ENCODE assay signal across 13 mouse cellular contexts in genomic region chr5:118145458-118145857, GRCm38 (mm10). TPM values are rescaled to one million over a fixed set of nuclear protein-coding genes. Genes with fewer than 3 reads are reported as not detected.
DNase-seq lines count a peak whose midpoint lies in the region; ATAC-seq and TF ChIP-seq lines count a peak whose summit lies in the region.
"Had no signal": no experiment of that assay in that cellular context is flagged by ENCODE, and none has a peak within 500 bp of the region (broad histone marks: within the 10 kb centered on the region; RNA-seq: fewer than 3 reads in every experiment).

No protein-coding gene starts in this region.

- H3K27ac ChIP-seq in forebrain, embryonic 13.5 days: peak overlapping the region; percentile 74
- no peak overlapping the region for H3K27ac ChIP-seq in forebrain, embryonic 10.5 days
- peak overlapping the region; percentile 60; the same call in 1 of the 2 replicates for H3K27ac ChIP-seq in heart, embryonic 15.5 days
- H3K27ac ChIP-seq in lung, embryonic 16.5 days (ENCODE audit: low read length): peak overlapping the region; percentile 31; the same call in 1 of the 2 replicates
- no peak overlapping the region for H3K27ac ChIP-seq in lung, postnatal 0 days (ENCODE audit: low read length)
- peak overlapping the region; percentile 69 for H3K27ac ChIP-seq in neural tube, embryonic 14.5 days (ENCODE audit: low read depth, low read length)
- H3K27ac ChIP-seq in left cerebral cortex, adult 2 months: no peak overlapping the region

- H3K27me3 ChIP-seq in forebrain, embryonic 13.5 days: no peaks in the 10 kb centered on the region
- H3K27me3 ChIP-seq in forebrain, embryonic 10.5 days (ENCODE audit: poor library complexity, severe bottlenecking): no peaks in the 10 kb centered on the region
- no peaks in the 10 kb centered on the region for H3K27me3 ChIP-seq in heart, embryonic 15.5 days
- no peaks in the 10 kb centered on the region for H3K27me3 ChIP-seq in lung, embryonic 16.5 days (ENCODE audit: control insufficient read depth, insufficient read depth, low read depth, low read length)
- no peaks in the 10 kb centered on the region for H3K27me3 ChIP-seq in lung, postnatal 0 days (replicated peaks; ENCODE audit: insufficient read depth, low read length)
- no peaks in the 10 kb centered on the region for H3K27me3 ChIP-seq in neural tube, embryonic 14.5 days (ENCODE audit: control insufficient read depth, insufficient read depth, low read length)
- H3K27me3 ChIP-seq: Patski had no signal

- intact Hi-C loops in left cerebral cortex, adult 2 months (cut with DNase I): no loop called here

- WGBS in forebrain, embryonic 13.5 days: 87% methylated on average over 3 of the region's 3 CpGs
- 94% methylated on average over 3 of the region's 3 CpGs for WGBS in forebrain, embryonic 10.5 days
- 81% methylated on average over 3 of the region's 3 CpGs for WGBS in heart, embryonic 15.5 days
- 87% methylated on average over 3 of the region's 3 CpGs for WGBS in lung, embryonic 16.5 days
- WGBS in lung, postnatal 0 days: 86% methylated on average over 3 of the region's 3 CpGs
- 66% methylated on average over 3 of the region's 3 CpGs for WGBS in neural tube, embryonic 14.5 days

- H3K4me3 ChIP-seq in forebrain, embryonic 13.5 days: no peak overlapping the region
- no peak overlapping the region for H3K4me3 ChIP-seq in forebrain, embryonic 10.5 days
- H3K4me3 ChIP-seq in heart, embryonic 15.5 days: no peak overlapping the region
- no peak overlapping the region for H3K4me3 ChIP-seq in lung, embryonic 16.5 days (ENCODE audit: low read length)
- H3K4me3 ChIP-seq in lung, postnatal 0 days (ENCODE audit: low read depth, low read length): no peak overlapping the region
- H3K4me3 ChIP-seq in neural tube, embryonic 14.5 days (ENCODE audit: low read depth, low read length): no peak overlapping the region
- H3K4me3 ChIP-seq in left cerebral cortex, adult 2 months: no peak overlapping the region

- H3K36me3 ChIP-seq in forebrain, embryonic 13.5 days (ENCODE audit: poor library complexity, severe bottlenecking): peaks cover 29% of the 10 kb centered on the region
- H3K36me3 ChIP-seq in forebrain, embryonic 10.5 days (replicated peaks): peaks cover 57% of the 10 kb centered on the region
- H3K36me3 ChIP-seq in heart, embryonic 15.5 days: peaks cover 19% of the 10 kb centered on the region
- H3K36me3 ChIP-seq in lung, embryonic 16.5 days (ENCODE audit: control insufficient read depth, insufficient read depth, low read length): peaks cover 10% of the 10 kb centered on the region
- peaks cover 19% of the 10 kb centered on the region; the same call in 1 of the 2 replicates for H3K36me3 ChIP-seq in lung, postnatal 0 days (ENCODE audit: insufficient read depth, low read length)
- peaks cover 9% of the 10 kb centered on the region; the same call in 1 of the 2 replicates for H3K36me3 ChIP-seq in neural tube, embryonic 14.5 days (ENCODE audit: control insufficient read depth, insufficient read depth, low read length)

- H3K9ac ChIP-seq in forebrain, embryonic 13.5 days: no peak overlapping the region
- H3K9ac ChIP-seq in heart, embryonic 15.5 days: no peak overlapping the region
- H3K9ac ChIP-seq in lung, embryonic 16.5 days (ENCODE audit: low read length): no peak overlapping the region
- H3K9ac ChIP-seq in lung, postnatal 0 days (replicated peaks; ENCODE audit: low read depth): no peak overlapping the region
- H3K9ac ChIP-seq in neural tube, embryonic 14.5 days (replicated peaks; ENCODE audit: low read depth, low read length): peak overlapping the region; percentile 34; the same call in 1 of the 2 replicates
- H3K9ac ChIP-seq: lung, embryonic 14.5 days had no signal

- no peak for DNase-seq in forebrain, embryonic 10.5 days (ENCODE audit: extremely low spot score, low spot score)
- DNase-seq in heart, adult 18-20 months: no peak
- DNase-seq in lung, postnatal 0 days (ENCODE audit: low spot score): no peak
- DNase-seq in left cerebral cortex, adult 2 months (ENCODE audit: extremely low spot score in 1 of 2, low spot score in 2 of 2): no peak
- DNase-seq: cerebellum, adult 11-12 months; kidney, adult 8-10 months; thymus, postnatal 4 days had no signal

- peaks cover 19% of the 10 kb centered on the region for H3K4me1 ChIP-seq in forebrain, embryonic 13.5 days
- 0 out of 2 replicates have a peak, but pooled peaks cover 5% of the 10 kb centered on the region for H3K4me1 ChIP-seq in forebrain, embryonic 10.5 days
- peaks cover 52% of the 10 kb centered on the region for H3K4me1 ChIP-seq in heart, embryonic 15.5 days (replicated peaks)
- peaks cover 17% of the 10 kb centered on the region for H3K4me1 ChIP-seq in lung, embryonic 16.5 days (replicated peaks; ENCODE audit: control insufficient read depth, insufficient read depth, low read length)
- peaks cover 21% of the 10 kb centered on the region for H3K4me1 ChIP-seq in lung, postnatal 0 days (ENCODE audit: insufficient read depth, low read depth, low read length)
- peaks cover 26% of the 10 kb centered on the region for H3K4me1 ChIP-seq in neural tube, embryonic 14.5 days (ENCODE audit: control insufficient read depth, insufficient read depth, low read length)

- no peak for ATAC-seq in forebrain, embryonic 13.5 days
- no peak for ATAC-seq in heart, embryonic 15.5 days (replicated peaks; ENCODE audit: insufficient number of reproducible peaks, insufficient read depth, low FRiP score, low read depth)
- no peak for ATAC-seq in lung, embryonic 16.5 days (ENCODE audit: low read depth)
- no peak for ATAC-seq in lung, postnatal 0 days
- ATAC-seq in neural tube, embryonic 14.5 days (ENCODE audit: low read depth): no peak
- ATAC-seq: Patski had no signal

- H3K4me2 ChIP-seq in forebrain, embryonic 13.5 days: no peak overlapping the region
- H3K4me2 ChIP-seq in heart, embryonic 15.5 days: no peak overlapping the region
- no peak overlapping the region for H3K4me2 ChIP-seq in lung, embryonic 16.5 days (ENCODE audit: low read depth, low read length)
- no peak overlapping the region for H3K4me2 ChIP-seq in lung, postnatal 0 days (replicated peaks; ENCODE audit: low read depth, low read length)
- H3K4me2 ChIP-seq in neural tube, embryonic 14.5 days (ENCODE audit: low read depth, low read length): no peak overlapping the region
- H3K4me2 ChIP-seq: lung, embryonic 14.5 days had no signal

- TF ChIP-seq CTCF in lung, postnatal 0 days (IDR thresholded peaks at IDR 0.05): no peak
- TF ChIP-seq CTCF in left cerebral cortex, adult 2 months (IDR thresholded peaks at IDR 0.05): no peak

- H3K9me3 ChIP-seq in forebrain, embryonic 13.5 days (replicated peaks): no peaks in the 10 kb centered on the region
- H3K9me3 ChIP-seq in forebrain, embryonic 10.5 days: no peaks in the 10 kb centered on the region
- no peaks in the 10 kb centered on the region for H3K9me3 ChIP-seq in heart, embryonic 15.5 days (replicated peaks)
- H3K9me3 ChIP-seq in lung, embryonic 16.5 days (ENCODE audit: control insufficient read depth, low read length): no peaks in the 10 kb centered on the region
- H3K9me3 ChIP-seq in lung, postnatal 0 days (ENCODE audit: low read length): no peaks in the 10 kb centered on the region
- no peaks in the 10 kb centered on the region for H3K9me3 ChIP-seq in neural tube, embryonic 14.5 days (ENCODE audit: control insufficient read depth, low read length)

- TF ChIP-seq EP300 in lung, postnatal 0 days (IDR thresholded peaks at IDR 0.05): no peak

RNA-seq across cellular contexts. Expression of gene Fbxw8, which starts 9.8 kb away (rescaled TPM):
- polyA plus RNA-seq in forebrain, embryonic 13.5 days (2015; fragmentation: Nextera tagmentation; extraction: Ambion mirVana): 23.5 and 24.6 TPM in 2 replicates
- 32.7 and 33.8 TPM in 2 replicates for polyA plus RNA-seq in forebrain, embryonic 10.5 days (2016; fragmentation: Nextera tagmentation; extraction: Ambion mirVana)
- 18.1 and 23.5 TPM in 2 replicates for polyA plus RNA-seq in heart, embryonic 15.5 days (2015; fragmentation: Nextera tagmentation; extraction: Ambion mirVana)
- 10 to 100 TPM; 38.2 to 41.2 TPM for total RNA-seq in heart, adult 18-20 months (2021)
- polyA plus RNA-seq in lung, embryonic 16.5 days (2015; fragmentation: Nextera tagmentation; extraction: Ambion mirVana): 26.0 and 26.7 TPM in 2 replicates
- 27.9 and 31.0 TPM in 2 replicates for polyA plus RNA-seq in lung, postnatal 0 days (2015; fragmentation: Nextera tagmentation; extraction: Ambion mirVana)
- 16.5 and 20.4 TPM in 2 replicates for polyA plus RNA-seq in neural tube, embryonic 14.5 days (2014; fragmentation: Nextera tagmentation; extraction: Ambion mirVana)
- total RNA-seq in left cerebral cortex, adult 2 months (2021): 10 to 100 TPM; 34.5 to 35.1 TPM

RNA-seq across cellular contexts. Expression of gene Hrk, which starts 19.0 kb away (rescaled TPM):
- polyA plus RNA-seq in forebrain, embryonic 13.5 days (2015; fragmentation: Nextera tagmentation; extraction: Ambion mirVana): 0.62 and 0.91 TPM in 2 replicates
- polyA plus RNA-seq in forebrain, embryonic 10.5 days (2016; fragmentation: Nextera tagmentation; extraction: Ambion mirVana): 0.04 and 0.09 TPM in 2 replicates
- 0.03 and 0.13 TPM in 2 replicates for polyA plus RNA-seq in heart, embryonic 15.5 days (2015; fragmentation: Nextera tagmentation; extraction: Ambion mirVana)
- total RNA-seq in heart, adult 18-20 months (2021): under 1 TPM; 0.40 to 0.44 TPM
- polyA plus RNA-seq in lung, embryonic 16.5 days (2015; fragmentation: Nextera tagmentation; extraction: Ambion mirVana): 0.08 and 0.10 TPM in 2 replicates
- polyA plus RNA-seq in lung, postnatal 0 days (2015; fragmentation: Nextera tagmentation; extraction: Ambion mirVana): 0.33 and 0.40 TPM in 2 replicates
- polyA plus RNA-seq in neural tube, embryonic 14.5 days (2014; fragmentation: Nextera tagmentation; extraction: Ambion mirVana): 3.5 and 3.9 TPM in 2 replicates
- 10 to 100 TPM; 26.6 to 26.7 TPM for total RNA-seq in left cerebral cortex, adult 2 months (2021)
- polyA plus RNA-seq: lung, embryonic 14.5 days had no signal

Comparison
In these comparisons a context has a peak if more than half of its experiments do, and no peak if none do; other contexts are left out.
1. H3K27ac ChIP-seq: peak in forebrain, embryonic 13.5 days (single experiment), heart, embryonic 15.5 days (single experiment), lung, embryonic 16.5 days (single experiment) and neural tube, embryonic 14.5 days (single experiment); none in forebrain, embryonic 10.5 days (single experiment), lung, postnatal 0 days (single experiment) and left cerebral cortex, adult 2 months (single experiment).